Mouse (Mus musculus): ENCODE measurements around the gene Vav3. TPM values are rescaled to one million over a fixed set of nuclear protein-coding genes. Genes with fewer than 3 reads are reported as not detected.

Gene Vav3
- 1.4 and 2.0 TPM in 2 replicates for polyA plus RNA-seq (2021; fragmentation: Nextera tagmentation)
- long read RNA-seq, experiment 1, transcript Vav3-202 (10 exons, 3,123 nt): major isoform, 6 of 17 reads
- long read RNA-seq, experiment 1, partial matches to known transcripts: 5 of 17 reads
- long read RNA-seq, experiment 1, other reads (novel, unspliced or antisense): 6 of 17 reads
- long read RNA-seq, experiment 2, partial matches to known transcripts: 1 of 2 reads
- long read RNA-seq, experiment 2, other reads (novel, unspliced or antisense): 0 of 2 reads

DNA sequence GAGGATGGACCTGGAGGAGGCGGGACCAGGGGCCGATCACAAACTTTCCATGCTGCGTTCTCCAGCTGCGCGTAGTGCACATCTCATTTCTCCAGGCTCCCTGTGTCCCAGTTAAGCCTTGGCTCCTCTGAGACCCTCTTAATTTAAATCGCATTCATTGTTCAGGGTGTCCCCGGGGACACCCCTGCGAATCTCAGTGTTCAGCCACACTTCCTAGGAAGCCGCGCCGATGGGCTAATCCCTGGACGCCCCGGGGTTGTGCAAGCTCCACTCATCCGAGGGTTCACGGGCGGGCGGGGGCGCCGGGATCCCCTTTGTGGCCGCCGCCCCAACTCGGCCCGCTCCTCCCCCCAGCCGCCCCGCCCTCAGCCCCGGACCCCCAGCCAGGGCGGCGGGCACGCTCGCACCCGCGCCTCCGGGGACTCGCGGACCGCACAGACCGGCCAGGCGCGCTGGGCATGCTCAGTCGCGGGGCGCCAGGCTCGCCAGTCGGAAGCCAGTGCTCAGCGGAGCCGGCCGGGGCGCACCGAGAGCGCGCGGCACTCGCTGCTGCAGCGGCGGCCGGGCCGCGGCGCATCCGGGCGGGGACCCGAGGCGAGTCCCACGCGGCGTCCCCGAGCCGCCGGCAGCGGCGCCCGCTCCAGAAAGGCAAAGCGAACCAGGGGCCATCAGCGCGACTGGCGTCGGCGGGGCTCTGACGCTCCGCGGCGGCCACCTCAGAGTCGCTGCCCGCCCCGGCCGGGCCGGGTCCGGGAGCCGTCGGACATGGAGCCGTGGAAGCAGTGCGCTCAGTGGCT is at the start of gene Vav3:
Gene Vav3, plus strand, starts transcription at position 380 of the 797 bp plus-strand sequence.

Other genes starting within 250 kb of the Vav3 start
- gene Slc25a24, start 217.5 kb upstream of the Vav3 start, polyA plus RNA-seq (2021; fragmentation: Nextera tagmentation): 0.91 and 1.3 TPM in 2 replicates

Measured in left cerebral cortex, adult 6 months (tissue).